Mouse (Mus musculus) heart, adult 2 months (tissue): ENCODE results near the gene Tmem26.

Source experiments
- CTCF ChIP-seq: fragments of 200-600 bp; IDR thresholded peaks from 2 replicates; pipeline ENCODE4 v1.8.1; 2022; ENCODE audit warnings: antibody characterized with exemption, mild to moderate bottlenecking, moderate library complexity
- EP300 ChIP-seq: fragments of 200-500 bp; IDR thresholded peaks from 2 replicates; pipeline ENCODE4 v1.6.1; 2011; ENCODE audit warnings: low read depth, low read length, control low read depth; ENCODE audit not compliant: insufficient read depth
- POLR2A ChIP-seq: fragments of 200-500 bp; IDR thresholded peaks from 2 replicates; pipeline ENCODE4 v1.6.1; 2011; ENCODE audit warnings: mild to moderate bottlenecking, low read depth, low read length, control low read depth; ENCODE audit not compliant: insufficient read depth

- TF ChIP-seq CTCF: no peak
- TF ChIP-seq POLR2A: no peak
- TF ChIP-seq EP300: no peak
Measured at GRCm38 (mm10) chr10:68695760-68696336, 27.6 kb upstream of the Tmem26 start.
